Comparison of ENCODE assay signal across 14 mouse cellular contexts in the genomic region with DNA sequence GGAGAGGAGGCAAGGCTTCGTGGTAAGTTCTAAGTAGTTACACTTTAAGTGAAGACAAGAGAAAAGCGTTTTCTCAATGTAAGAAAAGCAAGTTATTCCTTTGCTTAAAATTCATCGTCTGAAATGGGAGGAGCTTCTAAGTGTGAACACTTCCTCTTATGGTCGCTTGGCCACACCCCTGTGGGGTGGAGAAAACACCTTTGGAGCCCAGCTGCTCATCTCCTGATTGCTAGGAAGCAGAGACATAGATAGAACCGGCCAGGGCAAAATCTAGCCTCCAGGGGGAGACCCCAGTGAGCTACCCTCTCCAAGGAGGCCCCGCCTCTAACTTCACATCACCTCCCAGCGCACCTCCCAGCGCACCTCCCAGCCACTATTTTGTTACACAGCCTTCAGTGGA. TPM values are rescaled to one million over a fixed set of nuclear protein-coding genes. Genes with fewer than 3 reads are reported as not detected.
DNase-seq lines count a peak whose midpoint lies in the region; ATAC-seq and TF ChIP-seq lines count a peak whose summit lies in the region.
"Had no signal": no experiment of that assay in that cellular context is flagged by ENCODE, and none has a peak within 500 bp of the region (broad histone marks: within the 10 kb centered on the region; RNA-seq: fewer than 3 reads in every experiment).

No protein-coding gene starts in this region.

- H3K9me3 ChIP-seq in heart, embryonic 15.5 days (replicated peaks), result no peaks in the 10 kb centered on the region
- no peaks in the 10 kb centered on the region for H3K9me3 ChIP-seq in heart, embryonic 10.5 days
- no peaks in the 10 kb centered on the region for H3K9me3 ChIP-seq in intestine, postnatal 0 days (ENCODE audit: control insufficient read depth)
- H3K9me3 ChIP-seq: G1E had no signal

- no peak overlapping the region for H3K9ac ChIP-seq in heart, embryonic 15.5 days
- H3K9ac ChIP-seq in intestine, postnatal 0 days (ENCODE audit: low read depth, low read length), result no peak overlapping the region
- H3K9ac ChIP-seq: lung, embryonic 14.5 days had no signal

- no peak for DNase-seq in heart, embryonic 10.5 days (ENCODE audit: low spot score)
- DNase-seq in thymus, postnatal 14 days, result peak; percentile 39
- no peak for DNase-seq in thymus, adult 2 months
- peak; percentile 60 for DNase-seq in induced T-regulatory cell, adult 2 months (ENCODE audit: low read depth)
- peak; percentile 36 for DNase-seq in thymus, postnatal 4 days
- DNase-seq in urinary bladder, postnatal 10 days (ENCODE audit: low spot score), result no peak
- DNase-seq: adrenal gland, postnatal 25 days; lung, embryonic 14.5 days had no signal

- no peak for TF ChIP-seq CTCF in thymus, adult 2 months (IDR thresholded peaks at IDR 0.05; ENCODE audit: borderline replicate concordance, control insufficient read depth, extremely low read depth, insufficient read depth, low read length, poor library complexity)
- no peak for TF ChIP-seq CTCF in intestine, postnatal 0 days (IDR thresholded peaks at IDR 0.05; ENCODE audit: low read depth)

- H3K36me3 ChIP-seq in heart, embryonic 15.5 days, result no peaks in the 10 kb centered on the region
- H3K36me3 ChIP-seq in heart, embryonic 10.5 days, result no peaks in the 10 kb centered on the region
- no peaks in the 10 kb centered on the region for H3K36me3 ChIP-seq in thymus, adult 2 months (ENCODE audit: control insufficient read depth, insufficient read depth, low read length)
- no peaks in the 10 kb centered on the region for H3K36me3 ChIP-seq in intestine, postnatal 0 days (ENCODE audit: control insufficient read depth, insufficient read depth)
- H3K36me3 ChIP-seq: G1E had no signal

- ATAC-seq in heart, embryonic 15.5 days (replicated peaks; ENCODE audit: insufficient number of reproducible peaks, insufficient read depth, low FRiP score, low read depth), result no peak
- ATAC-seq in intestine, postnatal 0 days, result no peak
- ATAC-seq: intestine, embryonic 16.5 days had no signal

- H3K4me2 ChIP-seq in heart, embryonic 15.5 days, result peak overlapping the region; percentile 24
- H3K4me2 ChIP-seq in intestine, postnatal 0 days (replicated peaks; ENCODE audit: low read depth), result no peak overlapping the region
- H3K4me2 ChIP-seq: lung, embryonic 14.5 days had no signal

- no peak for TF ChIP-seq POLR2A in thymus, adult 2 months (IDR thresholded peaks at IDR 0.05; ENCODE audit: control insufficient read depth, extremely low read depth, insufficient read depth, low read length, poor library complexity)

- peaks cover 15% of the 10 kb centered on the region for H3K4me1 ChIP-seq in heart, embryonic 15.5 days (replicated peaks)
- H3K4me1 ChIP-seq in heart, embryonic 10.5 days, result peaks cover 26% of the 10 kb centered on the region
- peaks cover 30% of the 10 kb centered on the region for H3K4me1 ChIP-seq in thymus, adult 2 months (replicated peaks; ENCODE audit: control insufficient read depth, insufficient read depth, low read length)
- 0 out of 2 replicates have a peak, but pooled peaks cover 3% of the 10 kb centered on the region for H3K4me1 ChIP-seq in intestine, postnatal 0 days (replicated peaks; ENCODE audit: control insufficient read depth, insufficient read depth, low read length)

- no peaks in the 10 kb centered on the region for H3K27me3 ChIP-seq in heart, embryonic 15.5 days
- H3K27me3 ChIP-seq in heart, embryonic 10.5 days (ENCODE audit: insufficient read depth, poor library complexity, severe bottlenecking), result no peaks in the 10 kb centered on the region
- no peaks in the 10 kb centered on the region for H3K27me3 ChIP-seq in thymus, adult 2 months (ENCODE audit: control insufficient read depth, insufficient read depth, low read length)
- H3K27me3 ChIP-seq in intestine, postnatal 0 days (replicated peaks; ENCODE audit: control insufficient read depth, insufficient read depth, low read length), result no peaks in the 10 kb centered on the region

- 61% methylated on average over 8 of the region's 8 CpGs for WGBS in heart, embryonic 15.5 days
- 51% methylated on average over 8 of the region's 8 CpGs for WGBS in heart, embryonic 10.5 days
- WGBS in thymus, adult 2 months, result 69% methylated on average over 8 of the region's 8 CpGs
- WGBS in intestine, postnatal 0 days, result 63% methylated on average over 8 of the region's 8 CpGs

- 0 out of 2 replicates have a peak overlapping the region, but pooled peaks have one; percentile 39 for H3K27ac ChIP-seq in heart, embryonic 15.5 days
- no peak overlapping the region for H3K27ac ChIP-seq in heart, embryonic 10.5 days
- no peak overlapping the region for H3K27ac ChIP-seq in thymus, adult 2 months (ENCODE audit: control insufficient read depth, insufficient read depth, low read length)
- H3K27ac ChIP-seq in intestine, postnatal 0 days (ENCODE audit: low read depth, low read length), result no peak overlapping the region

- H3K4me3 ChIP-seq in heart, embryonic 15.5 days, result no peak overlapping the region
- H3K4me3 ChIP-seq in heart, embryonic 10.5 days, result no peak overlapping the region
- no peak overlapping the region for H3K4me3 ChIP-seq in thymus, adult 2 months (ENCODE audit: control insufficient read depth, insufficient read depth, low read length)
- no peak overlapping the region for H3K4me3 ChIP-seq in intestine, postnatal 0 days (ENCODE audit: low read depth, low read length)

RNA-seq across cellular contexts. Expression of gene Gm3646, which starts 34.7 kb away (rescaled TPM):
- polyA plus RNA-seq in heart, embryonic 15.5 days (2015; fragmentation: Nextera tagmentation; extraction: Ambion mirVana), result 3.5 and 3.6 TPM in 2 replicates
- polyA plus RNA-seq in heart, embryonic 10.5 days (2016; fragmentation: Nextera tagmentation; extraction: Ambion mirVana), result 0.63 and 1.2 TPM in 2 replicates
- not detected in 2 replicates for polyA plus RNA-seq in thymus, adult 2 months (2012; rRNA removed)
- polyA plus RNA-seq in intestine, postnatal 0 days (2015; fragmentation: Nextera tagmentation; extraction: Ambion mirVana), result 0.54 TPM in 1 of 2 replicates, not detected in the other
- polyA plus RNA-seq: G1E; intestine, embryonic 16.5 days; large intestine, adult 2 months; lung, embryonic 14.5 days; urinary bladder, adult 2 months had no signal

Comparison
In these comparisons a context has a peak if more than half of its experiments do, and no peak if none do; other contexts are left out.
1. DNase-seq: peak in thymus, postnatal 14 days (single experiment), induced T-regulatory cell, adult 2 months (single experiment) and thymus, postnatal 4 days (single experiment); none in heart, embryonic 10.5 days (single experiment), thymus, adult 2 months (single experiment) and urinary bladder, postnatal 10 days (single experiment).